Mouse (Mus musculus): ENCODE data around the gene Camkmt.
A peak's percentile ranks its signal among the peaks of the same experiment; 100 is the strongest.

Camkmt gene

DNA sequence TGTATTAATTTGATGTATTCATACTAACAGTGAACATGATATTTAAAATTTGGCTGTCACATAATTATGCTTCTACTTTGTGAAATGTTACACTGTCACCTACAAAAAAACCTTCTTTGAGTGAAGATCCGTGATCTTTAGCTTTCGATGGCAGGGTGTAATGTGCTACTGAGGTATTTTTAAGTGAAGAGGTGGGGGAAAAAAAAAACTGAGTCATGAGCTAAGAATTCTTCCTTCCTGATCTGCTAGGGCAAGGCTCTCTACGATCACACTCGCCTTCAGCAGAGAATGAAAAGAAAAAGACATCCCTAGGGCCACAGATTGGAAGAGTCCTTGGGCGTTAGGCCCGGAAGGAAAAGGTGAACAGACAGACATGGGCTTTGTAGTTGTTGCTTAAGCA is 201.9 kb downstream of the Camkmt start:
- no peak for DNase-seq (ENCODE audit: low spot score)

DNA sequence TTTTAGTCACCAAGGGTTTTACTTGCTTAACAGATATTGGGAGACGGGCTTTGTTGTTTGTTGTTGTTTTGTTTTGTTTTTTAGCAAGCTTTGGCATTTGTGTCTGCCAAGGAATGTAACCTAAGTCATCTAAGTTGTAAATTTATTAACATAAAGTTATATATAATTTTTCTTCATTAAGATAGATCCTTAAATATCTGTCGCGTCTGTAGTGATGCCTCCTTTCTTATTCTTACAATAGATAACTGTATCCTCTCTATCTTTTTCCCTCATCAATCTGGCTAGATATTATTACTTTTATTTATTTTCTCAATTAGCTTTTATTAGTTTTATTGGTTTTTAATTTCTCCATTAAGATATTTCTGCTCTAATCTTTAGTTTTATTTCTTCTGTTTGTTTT is 213.3 kb downstream of the Camkmt start:
- DNase-seq (ENCODE audit: low spot score), result no peak

DNA sequence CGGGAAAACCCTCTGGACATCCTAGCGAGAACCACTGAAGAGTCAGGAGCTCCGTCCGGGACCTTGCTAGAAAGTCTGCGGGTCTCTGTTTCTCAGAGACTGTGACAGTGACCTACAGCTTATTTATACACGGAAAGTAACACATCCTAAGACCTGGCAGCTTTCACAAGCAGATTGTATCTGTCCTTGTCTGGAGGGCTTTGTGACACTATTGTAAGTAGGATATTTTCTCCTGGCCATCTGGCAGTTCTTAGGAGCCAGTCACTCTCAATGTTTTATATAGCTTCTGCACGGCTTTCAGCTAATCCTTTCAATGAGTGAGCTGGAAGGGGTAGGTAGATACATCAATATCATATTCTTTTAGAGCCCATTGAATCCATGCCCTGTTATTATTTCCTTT is 218.2 kb downstream of the Camkmt start:
- no peak for DNase-seq (ENCODE audit: low spot score)

DNA sequence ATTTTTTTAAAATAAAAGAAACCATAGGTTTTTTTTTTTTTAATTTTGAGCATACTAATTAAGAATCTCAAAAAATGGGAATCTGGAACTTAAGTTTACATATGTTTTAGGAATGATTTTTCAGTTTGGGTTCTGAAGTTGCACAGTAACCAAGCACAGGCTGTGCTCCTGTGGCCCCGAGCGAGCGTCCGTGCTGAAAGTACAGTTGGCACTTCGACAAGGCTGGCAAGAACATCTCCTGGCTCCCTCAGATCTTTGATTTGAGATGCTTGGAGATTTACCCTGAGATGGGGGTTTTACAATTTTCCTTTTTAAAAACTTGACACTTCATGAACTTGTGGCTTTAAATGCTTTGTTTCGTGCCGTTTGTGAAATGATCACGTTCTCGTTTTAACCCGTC is 218.7 kb downstream of the Camkmt start:
- no peak for DNase-seq (ENCODE audit: low spot score)

DNA sequence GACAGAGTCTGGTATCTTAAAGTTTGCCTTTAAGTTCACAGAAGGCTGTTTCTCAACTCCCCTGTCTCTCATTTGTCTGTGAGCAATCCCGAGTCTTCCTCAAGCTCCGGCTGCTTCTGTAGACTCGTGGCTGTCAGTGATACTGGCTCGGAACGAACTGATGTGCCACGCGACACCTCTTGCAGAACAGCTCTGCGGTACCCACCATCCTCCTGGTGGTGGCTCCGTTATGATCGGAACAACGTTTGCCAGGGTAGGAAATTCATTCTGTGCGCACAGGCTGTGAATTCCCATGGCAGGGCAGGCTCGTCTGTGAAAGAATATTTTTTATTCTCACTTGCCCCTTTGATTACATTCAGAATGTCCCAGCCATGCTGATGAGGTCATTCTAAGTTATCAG is 221.0 kb downstream of the Camkmt start:
- DNase-seq (ENCODE audit: low spot score), result peak; percentile 22

DNA sequence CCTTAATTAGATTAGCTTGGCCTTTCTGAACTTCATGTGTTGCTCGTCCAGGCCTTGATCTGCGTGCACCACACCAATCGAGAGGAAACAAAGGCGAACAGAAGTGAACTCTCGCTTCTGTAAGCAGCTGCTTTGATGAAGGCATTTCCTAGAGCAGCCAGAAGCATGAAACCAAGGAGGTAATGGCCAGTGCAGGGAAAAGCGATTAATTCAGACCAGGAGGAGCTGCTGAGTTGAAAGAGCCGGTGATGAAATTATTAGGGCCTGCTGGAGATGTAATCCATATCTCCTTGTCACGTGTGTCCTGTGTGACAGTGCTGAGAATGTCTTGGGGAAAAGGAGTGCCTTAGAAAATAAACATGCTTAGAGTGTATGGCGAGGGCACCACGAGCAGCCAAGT is 228.0 kb downstream of the Camkmt start:
- DNase-seq (ENCODE audit: low spot score), result no peak

DNA sequence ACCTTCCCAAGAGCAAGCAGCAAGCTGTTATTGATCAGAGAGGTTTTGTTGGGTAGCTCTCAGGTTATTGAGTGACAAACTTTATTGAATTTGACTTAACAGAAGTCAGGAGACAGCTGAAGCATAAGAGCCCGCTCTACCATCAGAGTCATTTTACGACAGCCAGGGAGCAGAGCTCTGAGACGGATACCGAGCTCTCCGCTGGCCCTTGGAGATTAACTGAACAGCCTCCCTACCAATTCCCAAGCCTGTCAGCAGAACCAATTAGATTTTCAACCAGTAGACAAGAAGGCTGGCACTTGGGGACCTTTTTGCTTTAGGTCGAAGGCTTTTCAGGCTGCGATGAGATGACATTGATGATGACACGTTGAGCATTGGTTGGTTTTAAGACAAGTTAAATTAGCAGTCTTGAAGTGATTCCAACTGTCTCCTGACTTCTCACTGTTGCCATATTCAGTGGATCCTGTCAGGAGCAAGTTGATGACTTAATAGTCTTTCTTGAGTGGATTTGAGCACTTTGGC is 229.5 kb downstream of the Camkmt start:
- DNase-seq (ENCODE audit: low spot score), result no peak

DNA sequence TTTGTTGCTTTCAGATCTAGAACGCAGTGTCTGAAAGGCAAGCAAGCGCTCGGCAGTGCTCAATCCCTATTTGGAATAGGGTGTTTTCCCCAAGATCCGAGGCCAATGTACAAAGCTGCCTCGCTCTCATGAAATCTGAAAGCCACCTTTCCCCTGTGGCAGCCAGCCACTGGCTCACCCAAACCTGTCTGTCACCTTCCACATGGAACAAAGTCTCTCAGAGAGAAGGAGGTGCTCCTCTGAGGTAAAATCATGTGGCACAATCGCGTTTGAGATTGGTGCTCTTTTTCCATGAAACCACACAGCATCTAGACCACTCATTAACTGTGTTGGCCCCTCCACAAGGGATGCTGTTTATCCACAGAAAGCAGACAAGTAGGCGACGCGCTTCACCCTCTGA is 238.5 kb downstream of the Camkmt start:
- DNase-seq (ENCODE audit: low spot score), result no peak

DNA sequence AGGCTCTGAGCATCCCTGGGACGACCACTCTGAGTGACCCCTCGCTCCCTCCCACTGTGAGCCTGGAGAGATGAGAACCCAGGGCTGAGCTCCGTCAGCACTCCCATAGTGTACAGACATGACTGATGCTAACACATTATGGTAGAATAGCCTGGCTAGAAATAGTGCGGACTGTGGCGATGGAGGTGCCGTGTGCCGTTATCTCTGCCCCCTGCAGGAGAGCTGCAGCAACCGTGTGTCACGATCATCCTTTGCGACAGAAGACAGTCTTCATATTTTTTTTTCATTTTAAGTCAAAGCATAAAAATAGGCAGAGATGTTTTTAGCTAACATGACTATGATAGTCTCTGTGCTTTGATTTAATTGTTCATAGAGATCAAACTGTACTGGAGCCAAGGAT is 245.1 kb downstream of the Camkmt start:
- DNase-seq (ENCODE audit: low spot score), result no peak

DNA sequence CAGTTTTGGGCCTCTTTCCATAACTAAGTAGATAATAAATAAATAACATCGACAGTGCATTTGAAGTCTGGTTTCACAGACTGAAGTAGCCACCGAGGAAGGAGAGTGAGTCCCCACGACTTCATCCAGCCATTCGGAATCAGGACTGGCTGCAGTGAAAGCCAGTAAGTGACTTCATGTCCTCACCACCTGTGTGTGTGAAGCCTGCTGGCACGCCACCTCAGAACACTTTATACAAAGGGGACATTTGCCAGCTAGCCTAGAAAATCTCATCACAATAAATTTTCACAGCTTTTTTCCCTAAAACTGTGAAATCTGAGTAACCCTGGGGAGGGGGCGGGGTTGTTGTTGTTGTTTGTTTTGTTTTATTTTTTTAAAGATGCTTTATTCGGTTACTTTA is 247.3 kb downstream of the Camkmt start:
- DNase-seq (ENCODE audit: low spot score), result no peak

DNA sequence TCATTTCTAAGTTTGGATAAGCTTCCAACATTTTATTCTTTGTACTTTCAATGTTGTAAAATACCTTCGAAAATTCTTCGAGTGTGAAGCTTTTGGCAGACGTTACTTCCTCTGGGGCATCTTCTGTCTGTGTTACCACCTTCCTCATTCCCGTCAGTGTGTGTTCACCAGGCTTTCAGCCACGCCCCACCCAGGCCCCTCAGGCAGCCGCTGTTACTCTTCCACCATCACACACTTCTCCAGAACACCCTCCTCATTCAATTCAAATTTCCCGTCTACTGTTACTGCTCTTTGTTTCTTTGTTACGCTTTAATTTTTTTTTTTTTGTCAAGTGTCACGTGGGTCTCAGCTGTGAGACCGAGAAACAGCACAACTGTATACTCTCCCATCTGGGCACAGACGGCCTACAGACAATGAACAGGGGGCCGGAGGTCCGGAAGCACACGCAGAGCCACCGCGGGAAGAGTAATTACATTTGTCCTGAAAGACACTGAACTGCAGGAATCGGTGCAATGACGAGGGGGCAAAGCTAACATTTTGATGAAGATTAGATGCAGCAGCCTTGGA is 250.9 kb downstream of the Camkmt start:
- DNase-seq (ENCODE audit: low spot score), result no peak

DNA sequence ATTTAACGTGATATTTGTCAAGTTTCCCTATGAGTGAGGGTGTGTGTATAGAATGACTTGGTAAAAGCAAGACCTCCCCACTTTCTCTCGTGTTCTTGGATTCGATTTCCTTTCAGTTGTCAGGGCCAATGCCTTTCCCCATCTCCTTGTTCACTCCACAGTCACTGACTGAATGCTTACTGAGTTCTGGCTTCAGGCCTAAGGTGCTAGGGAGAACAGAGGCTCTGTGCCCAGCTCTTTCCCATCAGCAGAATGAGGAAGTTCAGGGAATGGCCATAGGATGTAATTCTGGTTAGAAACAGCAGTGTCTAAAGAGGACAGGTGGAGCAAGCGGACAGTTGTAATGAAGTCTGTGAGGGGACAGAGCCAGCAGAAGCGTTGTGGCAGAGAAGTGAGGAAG is 252.1 kb downstream of the Camkmt start:
- no peak for DNase-seq (ENCODE audit: low spot score)

DNA sequence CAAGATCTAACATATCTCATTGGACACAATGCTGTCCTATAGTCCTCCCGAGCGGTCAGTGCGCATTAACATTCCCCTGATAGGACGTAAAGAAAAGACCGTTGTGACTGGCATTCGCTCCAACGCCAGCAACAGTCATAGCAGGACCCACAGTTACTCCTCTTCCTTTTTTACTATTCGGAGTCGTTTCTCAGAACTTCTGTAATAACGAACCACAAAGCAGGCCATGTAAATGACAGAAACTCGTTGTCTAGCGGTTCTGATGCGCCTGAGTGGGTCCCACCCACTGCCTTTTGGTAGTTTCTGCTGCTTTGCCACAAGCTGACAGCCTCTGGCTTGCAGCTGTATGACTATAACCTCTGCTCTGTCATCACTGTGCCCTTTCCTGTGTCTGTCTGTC is 253.1 kb downstream of the Camkmt start:
- no peak for DNase-seq (ENCODE audit: low spot score)

DNA sequence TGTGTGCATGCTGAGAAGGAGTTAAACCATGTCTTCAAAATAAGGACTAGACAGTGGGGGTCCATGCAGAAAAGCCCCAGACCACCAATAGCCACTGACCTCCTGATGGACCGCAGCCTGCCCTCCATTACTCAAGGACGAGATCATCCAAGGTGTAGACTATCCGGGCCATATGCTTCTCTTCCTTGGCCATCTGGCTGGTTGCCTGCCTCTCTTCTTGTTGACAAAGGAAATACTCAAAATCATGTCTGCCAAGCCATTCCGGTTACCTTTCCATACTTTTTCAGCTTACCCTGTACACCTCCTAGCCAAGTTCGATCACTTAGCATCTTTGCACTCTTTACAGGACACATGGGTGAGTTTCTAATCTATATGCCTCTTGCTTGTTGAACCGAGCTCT is 256.3 kb downstream of the Camkmt start:
- no peak for DNase-seq (ENCODE audit: low spot score)

DNA sequence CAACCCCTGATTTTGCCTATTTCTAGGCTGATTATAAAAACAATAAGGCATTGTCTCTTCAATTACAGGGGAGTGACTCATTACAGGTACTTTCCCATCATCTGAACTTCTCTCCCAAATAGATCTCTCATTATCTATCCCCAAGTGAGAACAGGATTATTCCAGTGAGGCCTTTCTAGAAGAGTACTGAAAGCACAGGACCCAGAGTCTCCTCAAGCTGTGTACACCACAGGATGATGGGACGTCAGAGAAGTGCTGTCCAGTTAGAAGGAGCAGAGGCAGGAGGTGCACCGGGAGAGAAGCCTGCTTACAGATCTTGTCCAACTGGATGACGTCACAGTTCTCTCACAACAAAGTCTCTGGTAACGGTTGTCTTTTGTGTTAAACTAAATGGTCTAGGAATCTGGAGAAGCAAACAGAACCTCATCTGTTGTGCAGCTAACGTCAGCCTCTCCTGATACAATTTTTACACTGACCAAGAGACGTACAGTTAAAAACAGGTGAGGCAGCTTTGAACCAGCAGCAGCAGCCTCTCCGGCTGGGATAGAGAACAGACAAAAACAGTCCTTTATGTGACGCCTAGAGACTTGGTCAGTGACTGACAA is 259.1 kb downstream of the Camkmt start:
- DNase-seq (ENCODE audit: low spot score), result no peak

DNA sequence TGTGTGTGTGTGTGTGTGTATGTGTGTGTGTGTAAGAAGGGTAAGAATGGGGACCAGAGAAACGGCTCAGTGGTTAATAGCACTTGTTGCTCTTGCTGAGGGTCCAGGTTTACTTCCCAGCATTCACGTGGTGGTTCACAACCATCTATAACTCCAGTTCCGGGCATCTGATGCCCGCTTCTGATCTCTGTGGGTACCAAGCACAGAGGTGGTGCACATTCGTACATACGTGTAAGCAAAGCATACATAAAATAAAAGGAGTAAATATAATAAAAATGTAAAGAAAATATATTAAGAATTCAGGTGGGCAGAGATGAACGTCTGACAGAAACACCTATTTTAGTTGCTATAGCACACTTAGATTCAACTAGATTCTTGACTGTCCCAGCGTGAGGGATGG is 260.9 kb downstream of the Camkmt start:
- no peak for DNase-seq (ENCODE audit: low spot score)

DNA sequence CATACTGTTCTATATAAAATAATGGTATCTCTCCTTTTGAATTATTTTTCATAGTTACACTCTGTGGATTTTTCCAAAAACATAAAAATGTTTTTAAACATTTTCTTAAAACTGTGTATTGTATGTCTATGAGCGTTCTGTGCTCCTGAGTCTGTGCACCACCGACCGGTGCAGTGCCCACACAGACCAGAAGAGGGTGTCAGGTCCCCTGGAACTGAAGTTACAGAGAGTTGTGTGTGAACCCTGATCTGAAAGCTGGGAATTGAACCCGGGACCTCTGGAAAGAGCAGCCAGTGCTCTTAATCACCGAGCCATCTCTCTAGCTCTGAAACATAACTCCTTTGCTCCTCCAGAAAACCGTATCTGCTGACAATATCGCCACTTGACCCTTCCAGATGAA is 262.4 kb downstream of the Camkmt start:
- no peak for DNase-seq (ENCODE audit: low spot score)

DNA sequence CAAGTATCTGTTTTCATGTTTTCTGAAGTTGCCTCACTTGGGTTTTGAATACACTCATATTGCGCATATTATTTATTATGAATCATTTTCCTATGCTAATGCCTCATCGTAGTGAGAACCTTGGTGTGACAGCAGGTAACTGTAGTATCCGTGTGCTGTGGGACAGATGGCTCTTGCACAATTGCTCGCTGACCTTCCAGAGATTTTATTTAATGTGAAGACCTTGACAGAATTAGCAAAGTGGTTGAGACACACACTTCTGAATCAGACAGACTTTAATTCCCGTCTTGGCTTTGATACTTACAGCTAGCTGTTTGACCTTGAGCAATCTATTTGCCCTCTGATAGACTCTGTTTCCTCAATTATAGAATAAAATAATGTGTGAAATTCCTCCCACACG is 262.8 kb downstream of the Camkmt start:
- DNase-seq (ENCODE audit: low spot score), result no peak

DNA sequence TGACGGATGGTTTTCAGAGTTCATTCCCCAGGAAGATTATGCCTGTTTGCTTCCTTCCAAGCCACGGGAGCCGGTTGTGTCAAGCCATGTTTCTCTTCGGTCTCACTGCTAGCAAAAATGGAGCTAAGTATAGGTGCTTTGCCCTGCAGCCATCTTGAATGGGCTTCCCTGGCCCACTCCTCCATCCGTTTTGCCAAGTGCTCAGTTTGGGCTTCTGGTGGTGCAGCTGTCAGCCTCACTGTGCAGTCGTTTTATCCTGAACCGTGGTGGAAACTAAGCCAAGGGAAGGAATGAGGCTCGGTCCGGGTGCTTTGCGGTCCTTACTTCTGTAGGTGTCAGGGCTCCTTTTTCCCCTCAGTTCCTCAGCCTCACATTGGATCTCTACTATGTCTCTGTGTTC is 263.3 kb downstream of the Camkmt start:
- DNase-seq (ENCODE audit: low spot score), result no peak

DNA sequence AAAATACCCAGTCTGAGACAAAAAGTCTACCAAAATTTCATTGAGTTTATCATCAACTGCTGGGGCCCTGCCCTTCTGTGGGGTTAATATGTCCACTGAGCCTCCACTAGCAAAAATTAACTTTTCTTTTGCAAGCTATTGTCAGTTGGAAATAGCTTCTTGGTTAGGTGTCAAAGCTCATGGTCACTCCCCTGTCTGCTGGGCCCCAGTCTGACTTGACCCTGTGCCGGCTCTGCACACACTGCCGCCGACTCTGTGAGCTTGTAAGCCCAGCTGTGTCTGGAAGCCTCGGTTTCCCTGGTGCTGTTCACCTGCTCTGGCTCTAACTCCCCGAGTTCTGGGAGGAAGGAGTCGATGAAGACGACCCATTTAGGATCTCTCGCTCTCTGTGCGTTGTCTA is 265.0 kb downstream of the Camkmt start:
- no peak for DNase-seq (ENCODE audit: low spot score)

DNA sequence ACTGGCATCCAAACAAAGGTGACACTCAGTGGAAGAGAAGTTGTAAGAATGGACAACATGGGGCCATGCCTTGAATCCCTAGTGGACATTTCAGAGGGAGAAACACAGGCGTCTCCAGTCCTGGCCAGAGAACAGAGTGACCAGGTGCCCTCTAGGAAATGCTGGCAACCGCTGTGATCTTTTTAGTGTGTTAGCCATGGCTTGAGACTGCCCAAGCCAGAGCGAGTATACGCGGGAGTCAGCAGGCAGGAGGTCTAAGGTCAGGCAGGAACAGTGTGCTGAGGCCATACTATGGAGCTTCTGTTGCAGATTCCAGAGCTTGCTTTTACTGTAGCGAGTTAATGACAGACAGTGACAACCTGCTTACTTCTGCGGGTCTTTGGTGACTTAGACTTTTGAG is 270.7 kb downstream of the Camkmt start:
- DNase-seq (ENCODE audit: low spot score), result no peak

DNA sequence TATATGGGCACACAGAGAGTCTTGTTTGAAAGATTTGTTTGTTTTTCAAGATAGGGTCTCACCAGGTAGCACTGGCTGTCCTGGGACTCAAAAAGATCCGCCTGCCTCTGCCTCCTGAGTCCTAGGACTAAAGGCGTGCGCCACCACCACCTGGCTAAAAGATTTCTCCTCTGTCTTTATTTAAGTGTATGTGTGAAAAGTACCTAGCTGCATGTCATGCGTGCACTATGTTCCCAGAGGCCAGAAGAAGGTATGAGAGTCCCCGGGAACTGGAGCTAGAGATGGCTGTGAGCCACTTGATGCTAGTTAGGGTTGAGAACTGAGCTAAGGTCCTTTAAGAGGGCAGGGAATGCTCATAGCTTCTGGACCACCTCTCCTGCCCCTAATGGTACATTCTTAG is 277.0 kb downstream of the Camkmt start:
- no peak for DNase-seq (ENCODE audit: low spot score)

DNA sequence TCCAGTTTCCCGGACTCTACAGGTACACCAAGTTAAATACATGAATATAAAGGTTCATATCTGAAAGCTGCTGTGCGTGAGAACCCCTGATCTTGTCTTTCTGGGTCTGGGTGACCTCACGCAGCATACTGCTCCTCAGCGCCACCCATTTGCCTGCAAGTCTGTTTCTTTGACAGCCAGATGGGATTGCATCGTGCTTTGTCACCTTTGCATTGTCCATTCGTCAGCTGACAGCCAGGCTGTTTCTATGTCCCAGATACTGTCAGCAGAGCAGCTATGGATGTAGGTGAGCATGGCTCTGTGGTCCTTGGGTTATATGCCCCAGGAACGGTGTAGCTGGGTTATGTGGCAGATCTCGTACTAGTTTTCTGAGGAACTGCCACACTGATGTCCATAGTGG is 278.4 kb downstream of the Camkmt start:
- DNase-seq (ENCODE audit: low spot score), result no peak

DNA sequence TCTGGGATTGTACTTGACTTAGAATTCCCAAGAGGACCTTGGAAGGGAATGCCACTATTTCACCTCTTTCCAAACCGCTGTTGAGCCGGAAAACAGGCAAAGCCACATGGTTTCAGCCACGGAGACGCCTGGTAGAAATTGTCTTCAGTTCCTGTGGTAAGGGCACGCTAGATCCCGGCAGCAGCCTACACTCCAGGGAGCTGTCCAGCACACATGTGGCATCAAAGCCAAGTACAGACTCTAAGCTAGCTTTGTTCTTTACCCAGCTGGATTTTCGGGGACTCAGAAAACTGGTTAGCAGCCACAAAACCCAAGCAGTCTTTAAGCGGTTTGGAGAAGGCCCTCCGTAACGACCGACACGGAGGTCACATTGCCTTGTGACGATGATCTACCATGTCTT is 281.7 kb downstream of the Camkmt start:
- DNase-seq (ENCODE audit: low spot score), result no peak
